In the genomic region with DNA sequence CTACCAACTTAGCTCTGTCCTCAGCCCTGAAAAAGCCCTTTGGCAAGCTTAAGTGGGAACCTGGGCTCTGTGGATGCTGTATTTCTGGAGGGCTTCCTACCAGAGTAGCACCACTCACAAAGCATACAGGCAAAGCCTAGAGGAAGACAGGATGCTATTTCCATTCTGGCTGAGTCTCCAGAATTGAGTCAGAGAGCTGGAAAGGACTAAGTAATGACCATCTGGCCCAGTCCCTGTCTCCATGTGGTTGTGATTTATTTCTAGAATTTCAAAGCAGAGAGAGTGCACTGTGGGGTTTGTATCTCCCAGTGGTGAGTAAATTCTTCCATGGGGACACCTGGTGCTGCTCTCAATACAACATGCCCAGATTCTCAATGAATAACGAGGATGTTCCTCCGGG, we compare ENCODE assay signal across 9 mouse cellular contexts.
DNase-seq lines count a peak whose midpoint lies in the region; ATAC-seq and TF ChIP-seq lines count a peak whose summit lies in the region.
"Had no signal": no experiment of that assay in that cellular context is flagged by ENCODE, and none has a peak within 500 bp of the region (broad histone marks: within the 10 kb centered on the region; RNA-seq: fewer than 3 reads in every experiment).

No protein-coding gene starts in this region.

- no peaks in the 10 kb centered on the region for H3K27me3 ChIP-seq in heart, embryonic 11.5 days (ENCODE audit: control insufficient read depth, insufficient read depth, low read length)
- H3K27me3 ChIP-seq in lung, postnatal 0 days (replicated peaks; ENCODE audit: insufficient read depth, low read length): no peaks in the 10 kb centered on the region
- H3K27me3 ChIP-seq: liver, embryonic 15.5 days had no signal

- ATAC-seq in heart, embryonic 11.5 days (replicated peaks; ENCODE audit: insufficient number of reproducible peaks, low FRiP score, low TSS enrichment): no peak
- no peak for ATAC-seq in erythroid progenitor cell, adult 5-6 weeks (replicated peaks; ENCODE audit: low FRiP score, poor library complexity, severe bottlenecking)
- no peak for ATAC-seq in lung, postnatal 0 days

- H3K36me3 ChIP-seq in heart, embryonic 11.5 days (ENCODE audit: control insufficient read depth, insufficient read depth, low read length): no peaks in the 10 kb centered on the region
- no peaks in the 10 kb centered on the region for H3K36me3 ChIP-seq in lung, postnatal 0 days (ENCODE audit: insufficient read depth, low read length)
- H3K36me3 ChIP-seq: liver, embryonic 15.5 days had no signal

- H3K9me3 ChIP-seq in heart, embryonic 11.5 days (replicated peaks; ENCODE audit: control insufficient read depth, low read length): no peaks in the 10 kb centered on the region
- H3K9me3 ChIP-seq in lung, postnatal 0 days (ENCODE audit: low read length): no peaks in the 10 kb centered on the region
- H3K9me3 ChIP-seq: liver, embryonic 15.5 days had no signal

- 78% methylated on average over 2 of the region's 2 CpGs for WGBS in heart, embryonic 11.5 days (ENCODE audit: insufficient replicate concordance)
- 78% methylated on average over 2 of the region's 2 CpGs for WGBS in lung, postnatal 0 days

- no peak overlapping the region for H3K4me2 ChIP-seq in heart, embryonic 11.5 days
- no peak overlapping the region for H3K4me2 ChIP-seq in lung, postnatal 0 days (replicated peaks; ENCODE audit: low read depth, low read length)
- H3K4me2 ChIP-seq: liver, embryonic 15.5 days had no signal

- H3K4me1 ChIP-seq in heart, embryonic 11.5 days (ENCODE audit: control insufficient read depth, insufficient read depth, low read length): peaks cover 8% of the 10 kb centered on the region; the same call in 1 of the 2 replicates
- no peaks in the 10 kb centered on the region for H3K4me1 ChIP-seq in lung, postnatal 0 days (ENCODE audit: insufficient read depth, low read depth, low read length)

- peak; percentile 89 for DNase-seq in heart, adult 11 months
- DNase-seq in cerebellum, postnatal 25 days: peak; percentile 50 to 60
- DNase-seq in layer of hippocampus, adult 11-12 months (ENCODE audit: low spot score): peak; percentile 84
- peak; percentile 74 for DNase-seq in right cerebral cortex, adult 18-20 months
- no peak for DNase-seq in spleen, adult 18-20 months
- no peak for DNase-seq in lung, postnatal 0 days (ENCODE audit: low spot score)

- H3K4me3 ChIP-seq in heart, embryonic 11.5 days (ENCODE audit: low read depth, low read length): no peak overlapping the region
- H3K4me3 ChIP-seq in lung, postnatal 0 days (ENCODE audit: low read depth, low read length): no peak overlapping the region
- H3K4me3 ChIP-seq: liver, embryonic 15.5 days had no signal

- no peak for TF ChIP-seq EP300 in lung, postnatal 0 days (IDR thresholded peaks at IDR 0.05)

- no peak for TF ChIP-seq CTCF in lung, postnatal 0 days (IDR thresholded peaks at IDR 0.05)

- no peak overlapping the region for H3K9ac ChIP-seq in heart, embryonic 11.5 days (ENCODE audit: low read depth, low read length)
- H3K9ac ChIP-seq in lung, postnatal 0 days (replicated peaks; ENCODE audit: low read depth): no peak overlapping the region
- H3K9ac ChIP-seq: liver, embryonic 15.5 days had no signal

- no peak overlapping the region for H3K27ac ChIP-seq in heart, embryonic 11.5 days (ENCODE audit: low read depth, low read length)
- H3K27ac ChIP-seq in lung, postnatal 0 days (ENCODE audit: low read length): no peak overlapping the region
- H3K27ac ChIP-seq: liver, embryonic 15.5 days had no signal

Comparison
In these comparisons a context has a peak if more than half of its experiments do, and no peak if none do; other contexts are left out.
1. DNase-seq: peak in heart, adult 11 months (single experiment), cerebellum, postnatal 25 days (2 of 2), layer of hippocampus, adult 11-12 months (single experiment) and right cerebral cortex, adult 18-20 months (single experiment); none in spleen, adult 18-20 months (0 of 2) and lung, postnatal 0 days (single experiment).